Mouse (Mus musculus) thymus, adult 2 months (tissue): Measurements from ENCODE around the gene Mcoln3.

ENCODE experiments used
- CTCF ChIP-seq: fragments of 200-500 bp; IDR thresholded peaks from 2 replicates; pipeline ENCODE4 v1.5.1; 2012; ENCODE audit warnings: mild to moderate bottlenecking, control low read depth, low read length, moderate library complexity, borderline replicate concordance; ENCODE audit not compliant: control insufficient read depth, poor library complexity, insufficient read depth; ENCODE audit errors: extremely low read depth
- POLR2A ChIP-seq: fragments of 200-500 bp; IDR thresholded peaks from 2 replicates; pipeline ENCODE4 v1.6.1; 2012; ENCODE audit warnings: mild to moderate bottlenecking, low read length, control low read depth, moderate library complexity; ENCODE audit not compliant: control insufficient read depth, poor library complexity, insufficient read depth; ENCODE audit errors: extremely low read depth

DNA sequence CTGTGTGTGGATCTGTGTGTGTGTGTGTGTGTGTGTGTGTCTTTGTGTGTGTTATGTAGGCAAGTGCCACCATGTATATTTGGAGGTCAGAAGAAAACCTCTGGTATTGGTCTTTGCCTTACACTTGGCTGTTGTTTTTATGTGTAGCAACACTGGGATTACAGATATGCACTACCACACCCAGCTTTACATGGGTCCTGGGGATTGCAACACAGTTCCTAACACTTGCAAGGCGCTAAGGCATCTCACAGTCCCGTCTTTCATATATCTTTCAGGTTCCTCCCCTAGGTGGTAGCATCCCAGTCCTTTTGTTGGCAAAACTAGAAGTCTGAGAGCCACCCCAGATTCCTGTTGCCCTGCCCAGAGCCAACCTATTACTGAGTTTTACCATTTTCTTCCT lies 8.3 kb upstream of the Mcoln3 start:
- TF ChIP-seq CTCF (no peak), POLR2A (no peak)
